ENCODE assay signal across 13 mouse cellular contexts in genomic region chr7:115056992-115057645, GRCm38 (mm10).
DNase-seq lines count a peak whose midpoint lies in the region; ATAC-seq and TF ChIP-seq lines count a peak whose summit lies in the region.
"Had no signal": no experiment of that assay in that cellular context is flagged by ENCODE, and none has a peak within 500 bp of the region (broad histone marks: within the 10 kb centered on the region; RNA-seq: fewer than 3 reads in every experiment).

No protein-coding gene starts in this region.

- peak; percentile 55; the same call in 1 of the 2 replicates for ATAC-seq in forebrain, embryonic 12.5 days (ENCODE audit: low FRiP score)
- no peak for ATAC-seq in forebrain, postnatal 0 days
- peak; percentile 77 for ATAC-seq in midbrain, embryonic 13.5 days
- no peak for ATAC-seq in liver, embryonic 12.5 days

- no peak for DNase-seq in forebrain, postnatal 0 days
- peak; percentile 42 for DNase-seq in embryo, embryonic 9.5 days (ENCODE audit: extremely low spot score)
- DNase-seq in testis, postnatal 10 days (ENCODE audit: low spot score) = no peak
- DNase-seq in kidney, postnatal 4 days = no peak
- DNase-seq: cerebellum, postnatal 36 days; heart, postnatal 14 days; liver; lung, postnatal 14 days had no signal

- no peak overlapping the region for H3K9ac ChIP-seq in forebrain, embryonic 12.5 days
- no peak overlapping the region for H3K9ac ChIP-seq in forebrain, postnatal 0 days
- H3K9ac ChIP-seq in ES-Bruce4 (ENCODE audit: low read depth, poor library complexity, severe bottlenecking) = no peak overlapping the region
- no peak overlapping the region for H3K9ac ChIP-seq in midbrain, embryonic 13.5 days (replicated peaks)
- no peak overlapping the region for H3K9ac ChIP-seq in liver, embryonic 12.5 days

- H3K27me3 ChIP-seq in forebrain, embryonic 12.5 days = peaks cover 10% of the 10 kb centered on the region
- H3K27me3 ChIP-seq in forebrain, postnatal 0 days (ENCODE audit: insufficient read depth, low read length) = peaks cover 10% of the 10 kb centered on the region; the same call in 1 of the 2 replicates
- no peaks in the 10 kb centered on the region for H3K27me3 ChIP-seq in ES-Bruce4 (ENCODE audit: control insufficient read depth, insufficient read depth, low read length, poor library complexity, severe bottlenecking)
- H3K27me3 ChIP-seq in midbrain, embryonic 13.5 days = peaks cover 45% of the 10 kb centered on the region
- no peaks in the 10 kb centered on the region for H3K27me3 ChIP-seq in liver, embryonic 12.5 days (replicated peaks)

- H3K27ac ChIP-seq in forebrain, embryonic 12.5 days = no peak overlapping the region
- H3K27ac ChIP-seq in forebrain, postnatal 0 days (ENCODE audit: low read depth, low read length) = no peak overlapping the region
- no peak overlapping the region for H3K27ac ChIP-seq in ES-Bruce4 (ENCODE audit: insufficient read depth, low read length)
- no peak overlapping the region for H3K27ac ChIP-seq in midbrain, embryonic 13.5 days
- H3K27ac ChIP-seq in liver, embryonic 12.5 days = no peak overlapping the region
- H3K27ac ChIP-seq: kidney, postnatal 0 days had no signal

- no peak for TF ChIP-seq POLR2A in ES-Bruce4 (IDR thresholded peaks at IDR 0.05; ENCODE audit: insufficient read depth, low read length)

- TF ChIP-seq CTCF in forebrain, postnatal 0 days (IDR thresholded peaks at IDR 0.05; ENCODE audit: low read depth) = no peak
- no peak for TF ChIP-seq CTCF in ES-Bruce4 (IDR thresholded peaks at IDR 0.05; ENCODE audit: low read depth, low read length)

- no peaks in the 10 kb centered on the region for H3K36me3 ChIP-seq in forebrain, embryonic 12.5 days (replicated peaks)
- no peaks in the 10 kb centered on the region for H3K36me3 ChIP-seq in forebrain, postnatal 0 days (ENCODE audit: insufficient read depth)
- no peaks in the 10 kb centered on the region for H3K36me3 ChIP-seq in ES-Bruce4 (ENCODE audit: control insufficient read depth, insufficient read depth, low read length, poor library complexity, severe bottlenecking)
- H3K36me3 ChIP-seq in midbrain, embryonic 13.5 days = no peaks in the 10 kb centered on the region
- no peaks in the 10 kb centered on the region for H3K36me3 ChIP-seq in liver, embryonic 12.5 days

- H3K4me2 ChIP-seq in forebrain, embryonic 12.5 days = no peak overlapping the region
- no peak overlapping the region for H3K4me2 ChIP-seq in forebrain, postnatal 0 days (ENCODE audit: low read depth)
- no peak overlapping the region for H3K4me2 ChIP-seq in midbrain, embryonic 13.5 days (replicated peaks)
- no peak overlapping the region for H3K4me2 ChIP-seq in liver, embryonic 12.5 days

- peaks cover 16% of the 10 kb centered on the region for H3K4me1 ChIP-seq in forebrain, embryonic 12.5 days
- no peaks in the 10 kb centered on the region for H3K4me1 ChIP-seq in forebrain, postnatal 0 days (ENCODE audit: insufficient read depth)
- no peaks in the 10 kb centered on the region for H3K4me1 ChIP-seq in ES-Bruce4 (ENCODE audit: control insufficient read depth, insufficient read depth, low read length)
- peaks cover 14% of the 10 kb centered on the region for H3K4me1 ChIP-seq in midbrain, embryonic 13.5 days (replicated peaks)
- H3K4me1 ChIP-seq in liver, embryonic 12.5 days = no peaks in the 10 kb centered on the region

- H3K4me3 ChIP-seq in forebrain, embryonic 12.5 days (replicated peaks) = no peak overlapping the region
- no peak overlapping the region for H3K4me3 ChIP-seq in forebrain, postnatal 0 days (ENCODE audit: low read depth, low read length)
- no peak overlapping the region for H3K4me3 ChIP-seq in ES-Bruce4 (ENCODE audit: low read depth, low read length)
- no peak overlapping the region for H3K4me3 ChIP-seq in midbrain, embryonic 13.5 days (replicated peaks)
- no peak overlapping the region for H3K4me3 ChIP-seq in liver, embryonic 12.5 days

- 0 out of 2 replicates have a peak, but pooled peaks have one; percentile 19 for TF ChIP-seq EP300 in ES-Bruce4 (IDR thresholded peaks at IDR 0.05; ENCODE audit: insufficient read depth, low read depth, low read length)

- H3K9me3 ChIP-seq in forebrain, embryonic 12.5 days = no peaks in the 10 kb centered on the region
- no peaks in the 10 kb centered on the region for H3K9me3 ChIP-seq in forebrain, postnatal 0 days (ENCODE audit: low read length)
- H3K9me3 ChIP-seq in ES-Bruce4 (replicated peaks; ENCODE audit: control insufficient read depth, insufficient read depth, low read length, poor library complexity, severe bottlenecking) = no peaks in the 10 kb centered on the region
- H3K9me3 ChIP-seq in midbrain, embryonic 13.5 days = no peaks in the 10 kb centered on the region
- H3K9me3 ChIP-seq in liver, embryonic 12.5 days (replicated peaks) = no peaks in the 10 kb centered on the region

- 11% methylated on average over 3 of the region's 3 CpGs for WGBS in forebrain, embryonic 12.5 days
- WGBS in forebrain, postnatal 0 days = 23% methylated on average over 3 of the region's 3 CpGs
- WGBS in midbrain, embryonic 13.5 days = 22% methylated on average over 3 of the region's 3 CpGs
- 44% methylated on average over 3 of the region's 3 CpGs for WGBS in liver, embryonic 12.5 days (ENCODE audit: insufficient replicate concordance)

Comparison
In these comparisons a context has a peak if more than half of its experiments do, and no peak if none do; other contexts are left out.
1. ATAC-seq: peak in forebrain, embryonic 12.5 days (single experiment) and midbrain, embryonic 13.5 days (single experiment); none in forebrain, postnatal 0 days (single experiment) and liver, embryonic 12.5 days (single experiment).